Mouse (Mus musculus): ENCODE data around the gene Nrap.

Nrap gene

GRCm38 (mm10) chr19:56356480-56357373 is 33.1 kb downstream of the Nrap start:
- TF ChIP-seq GATA4 (IDR thresholded peaks at IDR 0.05; ENCODE audit: insufficient replicate concordance, low read length) = no peak

DNA sequence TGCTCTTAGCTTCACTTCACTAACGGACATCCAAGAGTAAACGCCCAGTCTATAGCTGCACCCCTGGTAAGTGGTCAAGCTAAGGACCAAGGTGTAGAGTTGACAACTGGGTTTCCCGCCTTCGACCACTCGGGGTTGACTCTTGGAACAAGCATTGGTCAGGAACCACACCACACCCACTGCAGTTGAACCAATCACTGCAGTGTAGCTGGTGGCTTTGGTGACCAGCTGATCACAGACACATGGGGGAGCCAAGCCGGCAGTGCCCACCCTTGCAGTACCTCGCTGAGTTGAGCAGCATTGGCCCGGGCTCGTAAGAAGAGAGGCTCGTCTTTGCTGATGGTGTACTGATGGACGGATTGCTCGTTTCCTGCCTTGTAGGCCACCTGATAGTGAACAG is 34.6 kb downstream of the Nrap start:
- TF ChIP-seq GATA4 (IDR thresholded peaks at IDR 0.05; ENCODE audit: insufficient replicate concordance, low read length) = no peak

DNA sequence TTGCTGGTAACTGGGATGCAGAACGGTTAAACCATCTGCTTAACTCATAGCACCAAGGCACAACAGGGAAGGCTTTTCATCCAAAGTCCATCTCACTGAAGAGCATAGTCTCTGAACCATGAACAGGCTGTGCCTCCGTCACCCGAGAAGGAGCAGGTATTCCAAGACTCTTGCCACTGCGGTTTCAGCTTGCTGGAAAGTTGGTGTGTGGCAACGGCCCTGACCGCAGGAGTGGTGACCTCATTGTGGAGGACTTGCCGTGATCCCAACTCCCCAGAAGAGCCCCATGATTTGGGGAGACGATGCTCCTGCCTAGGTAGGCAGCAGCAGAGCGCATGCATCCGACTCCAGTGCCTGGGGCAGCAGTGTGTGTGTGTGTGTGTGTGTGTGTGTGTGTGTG is 36.1 kb downstream of the Nrap start:
- TF ChIP-seq GATA4 (IDR thresholded peaks at IDR 0.05; ENCODE audit: insufficient replicate concordance, low read length) = no peak

- TF ChIP-seq GATA4 (IDR thresholded peaks at IDR 0.05; ENCODE audit: insufficient replicate concordance, low read length) = no peak
These were observed 40.5 kb downstream of the Nrap start for GRCm38 (mm10) chr19:56349295-56349694.

DNA sequence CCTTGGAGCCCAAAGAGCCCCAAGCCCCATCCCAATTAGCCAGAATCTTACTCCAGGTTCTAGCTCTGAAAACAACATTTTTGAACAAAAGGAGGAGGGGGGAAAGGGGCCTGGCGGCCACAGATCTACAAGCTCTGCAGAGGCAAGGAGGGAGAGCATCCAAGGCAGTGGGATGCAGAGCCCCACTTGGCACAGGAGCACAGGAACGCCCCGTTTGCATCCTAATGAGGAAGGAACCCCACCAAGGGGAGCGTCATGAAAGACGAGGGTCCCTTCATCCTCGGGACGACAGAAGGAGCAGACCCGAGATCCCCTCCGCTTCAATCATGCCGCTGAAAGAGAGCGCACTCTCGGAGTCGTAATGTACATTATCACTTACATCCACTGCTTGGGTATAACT is 43.1 kb downstream of the Nrap start:
- TF ChIP-seq GATA4 (IDR thresholded peaks at IDR 0.05; ENCODE audit: insufficient replicate concordance, low read length) = no peak

DNA sequence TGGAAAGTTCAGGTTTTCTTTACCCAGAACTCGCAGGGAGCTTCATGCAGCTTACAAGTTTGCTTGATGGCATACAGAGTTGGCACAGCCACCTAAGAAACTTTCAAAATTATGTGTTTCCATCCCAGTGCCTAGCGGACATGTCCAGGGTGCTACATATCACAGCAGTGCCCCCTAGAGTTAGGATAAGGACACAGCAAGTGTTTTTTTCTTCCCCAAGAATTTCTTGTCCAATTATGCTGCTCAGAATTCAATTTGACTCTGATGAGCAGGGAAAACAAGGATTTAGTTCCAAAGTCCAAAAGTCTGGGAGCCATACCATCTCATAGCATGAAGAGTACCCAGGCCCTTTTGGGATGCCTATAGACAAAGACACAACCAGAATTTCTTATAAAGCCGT is 43.8 kb downstream of the Nrap start:
- TF ChIP-seq GATA4 (IDR thresholded peaks at IDR 0.05; ENCODE audit: insufficient replicate concordance, low read length) = no peak

DNA sequence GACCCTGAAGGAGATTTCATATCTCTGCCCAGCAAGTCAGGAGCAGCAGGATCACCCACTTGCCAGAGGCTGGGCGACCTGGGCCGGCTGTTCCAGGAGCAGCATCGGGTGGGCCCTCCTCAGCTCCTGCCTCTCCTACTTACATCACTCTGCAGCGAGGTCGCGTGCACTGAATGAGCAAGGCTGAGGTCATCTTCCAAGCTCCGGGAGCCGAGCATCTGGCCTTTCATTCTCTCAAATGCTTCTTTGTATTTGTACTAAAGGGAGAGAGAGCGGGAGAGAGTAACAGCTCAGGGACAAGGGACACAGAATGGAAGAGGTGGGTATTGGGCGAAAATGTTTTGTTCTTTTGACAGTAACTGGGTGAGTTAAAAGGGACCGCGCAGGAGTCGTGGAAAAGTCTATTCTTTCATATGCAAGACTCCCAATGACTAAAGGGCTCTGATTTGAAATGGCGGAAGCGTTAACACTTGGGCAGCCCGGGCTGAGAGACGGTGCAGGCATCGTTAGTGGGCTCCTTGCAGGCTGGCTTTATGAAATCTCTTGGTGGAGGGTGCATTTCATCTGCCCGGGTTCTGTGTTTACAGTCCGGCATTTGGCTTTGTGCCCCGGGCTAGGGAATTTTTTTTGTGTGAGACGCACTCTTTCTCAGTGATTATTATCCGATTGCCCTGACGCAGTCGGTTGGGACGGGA is 45.8 kb downstream of the Nrap start:
- TF ChIP-seq GATA4 (IDR thresholded peaks at IDR 0.05; ENCODE audit: insufficient replicate concordance, low read length) = no peak

DNA sequence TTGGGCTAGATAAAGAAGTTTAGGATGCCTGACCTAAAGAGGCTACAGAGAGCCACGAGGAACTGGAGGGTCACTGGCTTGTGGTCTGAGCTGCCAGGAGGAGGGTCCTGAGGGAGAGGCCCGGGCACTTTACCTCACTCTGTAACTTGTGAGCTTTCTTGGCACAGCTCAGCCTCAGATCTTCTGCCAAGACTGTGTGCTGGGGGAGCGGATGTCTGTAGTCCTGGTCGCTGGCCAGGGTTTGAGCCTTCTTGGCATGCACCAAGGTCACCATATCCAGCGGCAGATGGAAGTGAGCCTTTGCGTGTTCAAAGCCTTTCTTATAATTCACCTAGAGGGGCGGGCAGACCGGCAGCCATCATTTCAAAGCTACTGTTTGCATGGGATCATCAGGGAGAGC is 47.8 kb downstream of the Nrap start:
- no peak for TF ChIP-seq GATA4 (IDR thresholded peaks at IDR 0.05; ENCODE audit: insufficient replicate concordance, low read length)

GRCm38 (mm10) chr19:56336826-56337225 is 53.0 kb downstream of the Nrap start:
- no peak for TF ChIP-seq GATA4 (IDR thresholded peaks at IDR 0.05; ENCODE audit: insufficient replicate concordance, low read length)

GRCm38 (mm10) chr19:56336321-56336720 is 53.5 kb downstream of the Nrap start:
- TF ChIP-seq GATA4 (IDR thresholded peaks at IDR 0.05; ENCODE audit: insufficient replicate concordance, low read length) = no peak

- no peak for TF ChIP-seq GATA4 (IDR thresholded peaks at IDR 0.05; ENCODE audit: insufficient replicate concordance, low read length)
These were observed 63.5 kb downstream of the Nrap start for GRCm38 (mm10) chr19:56326243-56326855.

GRCm38 (mm10) chr19:56325676-56326075 is 64.2 kb downstream of the Nrap start:
- no peak for TF ChIP-seq GATA4 (IDR thresholded peaks at IDR 0.05; ENCODE audit: insufficient replicate concordance, low read length)

DNA sequence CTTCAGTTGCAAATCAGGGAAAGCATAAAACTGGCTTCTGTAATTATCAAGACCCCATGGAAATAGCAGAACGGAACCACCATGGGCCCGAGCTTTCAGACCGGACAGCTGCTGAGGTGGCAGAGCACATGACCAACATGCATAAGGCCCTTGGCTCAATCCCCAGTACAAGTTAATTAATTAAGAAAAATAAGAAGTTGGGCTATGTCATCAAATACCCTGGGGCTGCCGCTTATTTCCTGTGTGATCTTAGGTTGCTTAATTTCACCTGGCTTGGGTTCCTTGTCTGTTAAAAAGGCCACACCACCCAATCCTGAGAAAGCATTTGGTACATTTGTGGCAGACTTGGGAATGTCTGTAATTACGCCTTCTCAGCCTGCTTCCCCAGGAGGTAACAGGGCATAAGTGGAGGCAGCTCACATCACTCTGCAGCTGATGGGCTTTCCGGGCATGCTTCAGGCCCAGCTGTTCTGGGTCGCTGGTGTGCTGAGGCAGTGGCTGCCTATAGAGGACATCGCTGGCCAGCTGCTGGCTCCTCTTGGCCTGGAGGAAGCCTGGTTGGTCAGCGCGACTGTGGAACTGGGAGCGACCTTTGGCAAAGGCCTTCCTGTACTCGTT is 68.4 kb downstream of the Nrap start:
- TF ChIP-seq GATA4 (IDR thresholded peaks at IDR 0.05; ENCODE audit: insufficient replicate concordance, low read length) = no peak

DNA sequence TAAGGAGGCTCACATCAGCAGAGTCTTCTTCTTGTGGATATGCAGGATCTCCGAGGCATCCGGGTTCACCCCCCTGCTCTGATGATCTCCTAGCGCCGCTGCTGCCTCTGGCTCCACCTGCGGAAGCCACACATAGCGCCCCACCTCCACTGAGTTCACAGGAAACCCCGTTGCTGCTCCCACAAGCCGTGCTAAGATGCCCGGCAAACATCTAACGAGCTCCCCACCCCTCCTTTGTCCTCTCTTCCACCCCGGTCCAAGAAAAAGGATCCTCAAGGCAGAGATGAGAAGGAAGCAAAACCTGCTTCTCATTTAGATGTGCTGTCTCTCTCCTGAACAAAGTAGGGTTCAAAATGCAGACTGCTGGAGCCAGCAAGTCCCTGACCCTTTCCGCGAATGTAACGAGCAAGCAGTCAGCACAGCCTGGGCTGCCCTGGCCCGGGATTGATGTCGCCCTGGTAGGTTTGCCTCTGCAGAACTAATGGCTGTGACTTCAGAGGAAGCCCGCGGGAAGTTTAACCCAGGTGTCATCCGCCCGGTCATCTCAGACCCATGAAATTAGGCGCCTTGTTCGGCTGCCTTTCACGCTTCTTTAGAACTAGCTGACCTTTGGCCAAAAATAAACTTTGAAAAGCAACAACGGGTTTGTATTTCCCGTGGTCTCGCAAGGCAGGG is 69.5 kb downstream of the Nrap start:
- TF ChIP-seq GATA4 (IDR thresholded peaks at IDR 0.05; ENCODE audit: insufficient replicate concordance, low read length) = no peak

GRCm38 (mm10) chr19:56319629-56320028 is 70.2 kb downstream of the Nrap start:
- TF ChIP-seq GATA4 (IDR thresholded peaks at IDR 0.05; ENCODE audit: insufficient replicate concordance, low read length) = no peak
